Mouse (Mus musculus): Measurements from ENCODE around the gene Tcp11l2.

The Tcp11l2 gene

GRCm38 (mm10) chr10:84598172-84598571 lies 21.7 kb downstream of the Tcp11l2 start:
- DNase-seq (ENCODE audit: extremely low read depth, low read depth, low spot score) = no peak

GRCm38 (mm10) chr10:84600136-84600535 lies 23.7 kb downstream of the Tcp11l2 start:
- no peak for DNase-seq (ENCODE audit: extremely low read depth, low read depth, low spot score)

GRCm38 (mm10) chr10:84604335-84604734 lies 27.9 kb downstream of the Tcp11l2 start:
- DNase-seq (ENCODE audit: extremely low read depth, low read depth, low spot score) = no peak

- no peak for DNase-seq (ENCODE audit: extremely low read depth, low read depth, low spot score)
Observed at GRCm38 (mm10) chr10:84608361-84608760, 31.9 kb downstream of the Tcp11l2 start.

GRCm38 (mm10) chr10:84610324-84610723 lies 33.9 kb downstream of the Tcp11l2 start:
- DNase-seq (ENCODE audit: extremely low read depth, low read depth, low spot score) = no peak

GRCm38 (mm10) chr10:84610783-84611182 lies 34.4 kb downstream of the Tcp11l2 start:
- DNase-seq (ENCODE audit: extremely low read depth, low read depth, low spot score) = no peak

GRCm38 (mm10) chr10:84611664-84612063 lies 35.2 kb downstream of the Tcp11l2 start:
- no peak for DNase-seq (ENCODE audit: extremely low read depth, low read depth, low spot score)

GRCm38 (mm10) chr10:84612281-84612680 lies 35.9 kb downstream of the Tcp11l2 start:
- no peak for DNase-seq (ENCODE audit: extremely low read depth, low read depth, low spot score)

GRCm38 (mm10) chr10:84613366-84613765 lies 36.9 kb downstream of the Tcp11l2 start:
- DNase-seq (ENCODE audit: extremely low read depth, low read depth, low spot score) = no peak

- no peak for DNase-seq (ENCODE audit: extremely low read depth, low read depth, low spot score)
Observed at GRCm38 (mm10) chr10:84615076-84615475, 38.6 kb downstream of the Tcp11l2 start.

- peak; percentile 73 for DNase-seq (ENCODE audit: extremely low read depth, low read depth, low spot score)
Observed at GRCm38 (mm10) chr10:84621826-84622790, 45.7 kb downstream of the Tcp11l2 start, which contains the start of gene Polr3b. TSS of gene Polr3b (plus strand) at chr10:84622292.

- no peak for DNase-seq (ENCODE audit: extremely low read depth, low read depth, low spot score)
Observed at GRCm38 (mm10) chr10:84631182-84631581, 54.8 kb downstream of the Tcp11l2 start.

- DNase-seq (ENCODE audit: extremely low read depth, low read depth, low spot score) = no peak
Observed at GRCm38 (mm10) chr10:84632005-84632404, 55.6 kb downstream of the Tcp11l2 start.

- no peak for DNase-seq (ENCODE audit: extremely low read depth, low read depth, low spot score)
Observed at GRCm38 (mm10) chr10:84636656-84637055, 60.2 kb downstream of the Tcp11l2 start.

GRCm38 (mm10) chr10:84638382-84638781 lies 62.0 kb downstream of the Tcp11l2 start:
- DNase-seq (ENCODE audit: extremely low read depth, low read depth, low spot score) = no peak

- DNase-seq (ENCODE audit: extremely low read depth, low read depth, low spot score) = no peak
Observed at GRCm38 (mm10) chr10:84639525-84640287, 63.3 kb downstream of the Tcp11l2 start.

GRCm38 (mm10) chr10:84640861-84641260 lies 64.4 kb downstream of the Tcp11l2 start:
- DNase-seq (ENCODE audit: extremely low read depth, low read depth, low spot score) = no peak

GRCm38 (mm10) chr10:84641576-84641975 lies 65.2 kb downstream of the Tcp11l2 start:
- no peak for DNase-seq (ENCODE audit: extremely low read depth, low read depth, low spot score)

GRCm38 (mm10) chr10:84645940-84646339 lies 69.5 kb downstream of the Tcp11l2 start:
- DNase-seq (ENCODE audit: extremely low read depth, low read depth, low spot score) = no peak

GRCm38 (mm10) chr10:84646506-84647102 lies 70.2 kb downstream of the Tcp11l2 start:
- DNase-seq (ENCODE audit: extremely low read depth, low read depth, low spot score) = no peak

GRCm38 (mm10) chr10:84647264-84647663 lies 70.8 kb downstream of the Tcp11l2 start:
- no peak for DNase-seq (ENCODE audit: extremely low read depth, low read depth, low spot score)
